Mouse (Mus musculus): ENCODE measurements around the gene Clcnka. TPM values are rescaled to one million over a fixed set of nuclear protein-coding genes. Genes with fewer than 3 reads are reported as not detected.
A peak's percentile ranks its signal among the peaks of the same experiment; 100 is the strongest.

Gene Clcnka
- polyA plus RNA-seq, 1 experiment from 2014 or later = 0.19 TPM

DNA sequence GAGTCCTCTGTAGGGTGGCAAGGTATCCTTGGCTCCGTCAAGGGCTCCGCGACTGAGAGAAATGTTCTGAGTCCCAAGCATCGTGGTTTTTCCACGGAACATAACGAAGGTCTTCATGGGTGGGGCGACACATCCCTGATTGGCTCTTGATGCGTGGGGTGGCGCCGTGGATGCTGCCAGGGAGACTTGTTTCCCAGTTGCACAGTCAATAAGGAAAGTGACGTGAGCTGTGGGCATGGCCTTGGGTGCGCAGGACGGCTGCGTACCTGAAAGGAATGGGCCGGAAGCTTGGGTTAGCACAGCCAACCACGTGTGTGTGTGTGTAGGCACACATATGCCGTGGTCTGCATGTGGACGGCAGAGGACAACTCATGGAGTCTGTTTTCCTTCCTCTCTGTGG lies 34.7 kb upstream of the Clcnka start:
- Histone ChIP-seq H3K9me3 (ENCODE audit: control insufficient read depth, low read length) (no peaks in the 10 kb centered on the region), H3K36me3 (ENCODE audit: control insufficient read depth, insufficient read depth, low read length) (no peaks in the 10 kb centered on the region)
- WGBS = 78% methylated on average over 18 of the region's 18 CpGs

DNA sequence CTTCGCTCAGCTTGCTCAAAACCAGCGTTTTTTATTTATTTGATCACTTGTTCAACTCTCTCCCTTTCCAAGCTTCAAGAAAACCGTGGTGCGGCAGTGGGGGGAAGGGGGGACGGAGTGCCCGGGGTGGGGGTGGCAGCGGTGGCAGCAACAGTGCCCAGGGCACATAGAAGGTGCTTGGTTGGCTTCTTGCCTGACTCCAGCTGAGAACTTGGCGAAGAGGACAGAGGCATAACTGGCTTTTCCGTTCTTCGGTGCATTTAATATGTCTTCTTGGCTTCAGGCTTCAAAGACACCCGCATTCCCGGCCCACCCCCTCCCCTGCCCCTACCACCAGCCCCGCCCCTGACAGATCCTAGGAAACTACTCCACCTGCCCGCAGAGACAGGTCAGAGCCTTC lies 34.1 kb upstream of the Clcnka start:
- DNase-seq (ENCODE audit: low spot score) (no peak), ATAC-seq (replicated peaks; ENCODE audit: low FRiP score) (no peak)
- H3K27me3 ChIP-seq (replicated peaks; ENCODE audit: control insufficient read depth, insufficient read depth, low read length) = no peaks in the 10 kb centered on the region; the same call in 1 of the 2 replicates
- H3K36me3 ChIP-seq (ENCODE audit: control insufficient read depth, insufficient read depth, low read length) = no peaks in the 10 kb centered on the region
- H3K4me2 ChIP-seq = no peak overlapping the region
- 67% methylated on average over 14 of the region's 14 CpGs for WGBS
- H3K27ac ChIP-seq (ENCODE audit: low read depth, low read length) = no peak overlapping the region
- no peak overlapping the region for H3K9ac ChIP-seq (ENCODE audit: low read depth, low read length)
- H3K9me3 ChIP-seq (ENCODE audit: control insufficient read depth, low read length) = no peaks in the 10 kb centered on the region
- H3K4me1 ChIP-seq (replicated peaks; ENCODE audit: control insufficient read depth, insufficient read depth, low read length) = no peaks in the 10 kb centered on the region
- no peak overlapping the region for H3K4me3 ChIP-seq (ENCODE audit: low read depth, low read length)

More for the DNA sequence above, 34.7 kb upstream of the Clcnka start:
- no peaks in the 10 kb centered on the region for H3K4me1 ChIP-seq (replicated peaks; ENCODE audit: control insufficient read depth, insufficient read depth, low read length)
- H3K9ac ChIP-seq (ENCODE audit: low read depth, low read length) = no peak overlapping the region
- H3K4me3 ChIP-seq (ENCODE audit: low read depth, low read length) = no peak overlapping the region
- H3K27ac ChIP-seq (ENCODE audit: low read depth, low read length) = no peak overlapping the region
- no peak for DNase-seq (ENCODE audit: low spot score)
- no peak overlapping the region for H3K4me2 ChIP-seq
- no peaks in the 10 kb centered on the region for H3K27me3 ChIP-seq (replicated peaks; ENCODE audit: control insufficient read depth, insufficient read depth, low read length)
- ATAC-seq (replicated peaks; ENCODE audit: low FRiP score) = no peak

DNA sequence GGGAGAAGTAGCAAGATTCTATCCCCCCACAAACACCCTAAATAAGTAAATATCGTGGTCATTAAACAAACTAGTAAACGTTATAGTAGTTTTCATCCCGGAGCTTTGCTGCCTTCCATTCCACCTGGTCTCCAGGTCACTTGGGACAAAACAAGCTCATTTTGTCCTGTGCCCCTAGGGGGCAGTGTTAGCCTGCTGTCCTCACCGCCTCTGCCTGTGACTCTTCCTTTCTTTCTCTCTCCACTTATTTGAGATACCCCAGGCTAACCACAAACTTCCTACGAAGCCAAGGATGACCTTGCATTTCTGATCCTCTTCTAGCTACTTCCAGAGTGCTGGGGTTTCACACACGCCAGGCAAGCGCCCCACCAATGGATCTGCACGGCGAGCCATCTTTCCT lies 32.5 kb upstream of the Clcnka start:
- H3K27ac ChIP-seq (ENCODE audit: low read depth, low read length) = no peak overlapping the region
- peak; percentile 66 for DNase-seq (ENCODE audit: low spot score)

DNA sequence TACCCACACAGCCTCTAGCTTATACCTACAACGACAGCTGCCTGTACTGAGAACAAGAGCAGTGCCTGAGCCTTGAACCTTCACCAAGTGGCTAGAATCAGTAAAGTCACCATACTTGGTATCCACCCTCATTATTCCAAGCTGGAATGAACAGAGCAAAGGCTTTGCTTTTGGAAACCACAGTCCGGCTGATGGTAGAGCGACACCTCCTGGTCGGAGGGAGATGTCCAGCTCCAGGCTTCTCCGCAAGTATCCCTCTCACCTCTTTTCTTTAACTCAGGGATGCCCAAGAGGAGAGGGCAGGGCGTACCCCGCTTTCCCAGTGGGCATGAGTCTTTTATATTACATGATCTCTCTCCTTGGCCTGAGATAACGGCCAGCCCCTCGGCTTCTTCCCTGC lies 31.3 kb upstream of the Clcnka start:
- 47% methylated on average over 9 of the region's 9 CpGs for WGBS
- DNase-seq (ENCODE audit: low spot score) (no peak), ATAC-seq (replicated peaks; ENCODE audit: low FRiP score) (no peak)
- Histone ChIP-seq H3K4me3 (ENCODE audit: low read depth, low read length) (no peak overlapping the region), H3K27ac (ENCODE audit: low read depth, low read length) (no peak overlapping the region), H3K36me3 (ENCODE audit: control insufficient read depth, insufficient read depth, low read length) (no peaks in the 10 kb centered on the region), H3K27me3 (replicated peaks; ENCODE audit: control insufficient read depth, insufficient read depth, low read length) (peaks cover 13% of the 10 kb centered on the region), H3K9ac (ENCODE audit: low read depth, low read length) (no peak overlapping the region), H3K4me1 (replicated peaks; ENCODE audit: control insufficient read depth, insufficient read depth, low read length) (no peaks in the 10 kb centered on the region; the same call in 1 of the 2 replicates), H3K4me2 (no peak overlapping the region), H3K9me3 (ENCODE audit: control insufficient read depth, low read length) (no peaks in the 10 kb centered on the region)

More for the DNA sequence above, 32.5 kb upstream of the Clcnka start:
- Histone ChIP-seq H3K36me3 (ENCODE audit: control insufficient read depth, insufficient read depth, low read length) (no peaks in the 10 kb centered on the region), H3K27me3 (replicated peaks; ENCODE audit: control insufficient read depth, insufficient read depth, low read length) (peaks cover 3% of the 10 kb centered on the region), H3K4me3 (ENCODE audit: low read depth, low read length) (no peak overlapping the region), H3K4me1 (replicated peaks; ENCODE audit: control insufficient read depth, insufficient read depth, low read length) (no peaks in the 10 kb centered on the region), H3K9ac (ENCODE audit: low read depth, low read length) (no peak overlapping the region), H3K4me2 (no peak overlapping the region), H3K9me3 (ENCODE audit: control insufficient read depth, low read length) (no peaks in the 10 kb centered on the region)
- 34% methylated on average over 9 of the region's 9 CpGs for WGBS
- no peak for ATAC-seq (replicated peaks; ENCODE audit: low FRiP score)

DNA sequence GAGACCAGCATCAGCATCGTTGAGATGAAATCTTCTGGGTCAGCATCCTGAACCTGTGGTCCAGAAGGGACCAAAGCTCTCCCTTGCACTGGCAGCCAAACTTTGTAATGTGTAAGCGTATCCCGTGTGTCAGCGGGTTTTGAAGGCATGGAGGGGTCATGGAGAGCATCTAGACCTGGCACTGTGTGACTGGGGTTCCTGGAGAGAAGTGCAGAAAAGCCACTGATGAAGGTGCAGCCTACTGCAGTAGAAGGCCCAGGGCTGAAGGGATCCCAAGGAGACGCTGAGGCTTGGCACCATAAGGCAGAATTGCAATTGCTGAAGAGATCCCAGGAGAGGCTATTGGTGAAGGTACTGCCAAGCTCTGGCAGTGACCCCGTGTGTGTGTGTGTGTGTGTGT lies 30.9 kb upstream of the Clcnka start:
- H3K27me3 ChIP-seq (replicated peaks; ENCODE audit: control insufficient read depth, insufficient read depth, low read length) = peaks cover 15% of the 10 kb centered on the region

DNA sequence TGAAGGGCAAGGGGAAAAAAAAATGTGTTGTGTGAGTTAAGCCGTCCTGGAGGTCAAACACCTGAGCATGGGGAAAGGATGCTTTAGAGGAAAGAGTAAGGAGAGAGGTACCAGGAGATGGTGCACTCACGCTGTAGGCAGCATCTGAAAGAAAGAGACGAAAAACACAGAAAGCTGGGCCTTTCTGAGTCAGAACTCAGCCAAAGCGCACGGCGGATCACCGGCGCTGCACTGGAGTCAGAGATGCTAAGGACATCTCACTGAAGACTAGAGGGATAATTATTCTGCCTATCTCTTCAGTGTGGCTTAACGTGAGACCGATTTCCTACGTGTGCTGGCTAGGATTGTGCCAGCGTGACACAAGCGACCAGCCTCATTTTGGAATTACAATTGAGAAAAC lies 29.4 kb upstream of the Clcnka start:
- Histone ChIP-seq H3K27ac (ENCODE audit: low read depth, low read length) (no peak overlapping the region), H3K36me3 (ENCODE audit: control insufficient read depth, insufficient read depth, low read length) (no peaks in the 10 kb centered on the region), H3K27me3 (replicated peaks; ENCODE audit: control insufficient read depth, insufficient read depth, low read length) (peaks cover 21% of the 10 kb centered on the region), H3K4me2 (no peak overlapping the region), H3K9me3 (ENCODE audit: control insufficient read depth, low read length) (no peaks in the 10 kb centered on the region), H3K4me1 (replicated peaks; ENCODE audit: control insufficient read depth, insufficient read depth, low read length) (no peaks in the 10 kb centered on the region; the same call in 1 of the 2 replicates), H3K4me3 (ENCODE audit: low read depth, low read length) (no peak overlapping the region), H3K9ac (ENCODE audit: low read depth, low read length) (no peak overlapping the region)
- DNase-seq (ENCODE audit: low spot score) = no peak
- 86% methylated on average over 13 of the region's 13 CpGs for WGBS
- ATAC-seq (replicated peaks; ENCODE audit: low FRiP score) = no peak

More for the DNA sequence above, 30.9 kb upstream of the Clcnka start:
- no peak overlapping the region for H3K4me3 ChIP-seq (ENCODE audit: low read depth, low read length)
- DNase-seq (ENCODE audit: low spot score) (no peak), ATAC-seq (replicated peaks; ENCODE audit: low FRiP score) (no peak)
- H3K4me1 ChIP-seq (replicated peaks; ENCODE audit: control insufficient read depth, insufficient read depth, low read length) = no peaks in the 10 kb centered on the region; the same call in 1 of the 2 replicates
- no peaks in the 10 kb centered on the region for H3K9me3 ChIP-seq (ENCODE audit: control insufficient read depth, low read length)
- no peak overlapping the region for H3K9ac ChIP-seq (ENCODE audit: low read depth, low read length)
- H3K27ac ChIP-seq (ENCODE audit: low read depth, low read length) = no peak overlapping the region
- WGBS = 72% methylated on average over 6 of the region's 6 CpGs
- no peaks in the 10 kb centered on the region for H3K36me3 ChIP-seq (ENCODE audit: control insufficient read depth, insufficient read depth, low read length)
- H3K4me2 ChIP-seq = no peak overlapping the region

DNA sequence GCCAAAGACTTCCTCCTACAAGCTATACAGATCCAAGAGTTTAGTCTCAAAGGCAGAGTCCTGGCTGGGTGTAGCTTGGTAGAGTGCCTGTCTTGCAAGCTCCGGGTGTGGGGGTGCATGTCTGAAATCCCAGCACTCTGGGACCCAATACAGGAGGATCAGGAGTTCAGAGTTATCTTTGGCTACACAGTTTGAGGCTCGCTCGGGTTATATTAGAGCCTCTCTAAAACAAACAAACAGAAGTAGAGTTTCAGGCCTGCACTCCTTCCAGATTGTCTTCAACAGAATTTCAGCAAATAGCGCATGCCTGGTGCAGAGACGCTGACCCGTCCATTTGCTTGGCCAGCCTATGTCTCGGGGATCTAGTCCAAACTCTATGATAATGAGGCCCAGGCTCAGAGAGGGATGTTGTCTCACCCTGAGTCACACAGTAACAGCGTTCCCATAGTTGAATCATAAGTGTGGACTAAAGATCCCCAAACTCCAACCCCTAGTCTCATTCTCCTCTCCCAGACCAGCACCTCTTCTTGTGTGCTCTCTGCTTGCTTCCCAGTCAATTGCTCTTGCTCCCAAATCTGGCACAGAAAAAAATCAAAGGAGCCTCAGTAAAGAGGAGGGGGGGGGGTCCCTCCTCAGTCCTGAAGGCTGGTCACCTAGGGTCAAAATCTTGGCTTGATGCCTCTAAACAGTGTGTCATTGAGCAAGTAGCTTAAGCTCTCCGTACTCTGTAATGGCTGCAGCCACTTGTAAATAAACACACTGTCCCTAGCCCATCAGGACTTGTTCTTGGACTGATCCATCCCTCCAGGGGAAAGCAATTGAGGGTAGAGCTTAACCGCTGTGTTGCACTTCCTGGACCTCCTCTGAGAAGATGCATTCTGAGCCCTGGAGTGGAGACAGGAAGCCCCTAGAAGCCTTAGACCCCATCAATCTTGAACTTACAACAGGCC lies 28.5 kb upstream of the Clcnka start:
- Histone ChIP-seq H3K9me3 (ENCODE audit: control insufficient read depth, low read length) (no peaks in the 10 kb centered on the region), H3K27ac (ENCODE audit: low read depth, low read length) (no peak overlapping the region), H3K4me2 (no peak overlapping the region), H3K9ac (ENCODE audit: low read depth, low read length) (no peak overlapping the region), H3K4me3 (ENCODE audit: low read depth, low read length) (no peak overlapping the region), H3K36me3 (ENCODE audit: control insufficient read depth, insufficient read depth, low read length) (no peaks in the 10 kb centered on the region), H3K27me3 (replicated peaks; ENCODE audit: control insufficient read depth, insufficient read depth, low read length) (peaks cover 21% of the 10 kb centered on the region), H3K4me1 (replicated peaks; ENCODE audit: control insufficient read depth, insufficient read depth, low read length) (no peaks in the 10 kb centered on the region; the same call in 1 of the 2 replicates)
- DNase-seq (ENCODE audit: low spot score) (no peak), ATAC-seq (replicated peaks; ENCODE audit: low FRiP score) (no peak)
- WGBS = 70% methylated on average over 10 of the region's 10 CpGs

DNA sequence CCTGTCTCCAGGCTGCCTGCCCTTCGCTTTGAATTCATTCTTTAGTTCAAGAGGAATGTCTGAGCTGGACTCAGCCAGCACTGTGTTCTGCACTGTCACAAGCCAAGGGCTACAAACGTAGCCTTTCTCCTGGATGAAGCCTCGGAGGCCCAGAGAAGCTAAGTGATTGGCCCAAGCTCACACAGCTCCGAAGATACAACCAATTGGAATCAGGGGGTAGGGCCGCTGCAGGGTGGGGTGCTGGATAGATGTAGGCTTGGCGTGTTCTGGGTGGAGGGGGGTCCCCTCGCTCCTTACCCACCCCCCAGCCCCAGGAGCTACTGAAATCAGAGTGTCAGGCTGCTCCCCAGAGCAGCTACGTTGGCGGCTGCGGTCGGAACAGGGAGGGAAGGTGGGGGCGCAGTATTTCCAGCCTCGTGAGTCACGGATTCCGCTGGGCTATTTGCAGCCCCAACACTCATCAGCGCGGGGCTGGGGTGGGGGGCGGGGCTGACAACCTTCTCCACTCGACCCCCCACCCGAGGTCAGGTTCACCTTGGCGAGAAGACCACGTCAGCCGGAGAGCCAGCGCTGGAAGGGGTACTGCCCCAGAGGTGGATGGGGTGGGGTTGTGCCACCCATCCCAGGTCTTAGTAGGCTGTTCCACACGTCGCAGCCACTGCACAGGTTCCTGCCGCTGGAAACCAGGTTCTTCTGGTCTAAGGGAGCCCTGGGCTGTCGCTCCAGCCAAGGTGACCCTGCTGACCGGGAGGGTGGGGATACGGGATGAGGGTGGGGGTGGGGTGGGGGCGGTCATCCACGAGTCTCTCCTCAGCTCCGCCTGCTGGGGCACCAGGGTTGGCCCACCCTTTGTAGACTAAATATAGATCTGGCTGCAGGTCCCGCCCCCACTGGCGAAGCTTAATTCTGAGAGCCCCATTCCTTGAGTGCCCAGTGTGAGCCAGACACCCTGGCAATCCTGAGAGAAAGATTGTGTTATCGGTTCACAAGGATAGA lies 27.3 kb upstream of the Clcnka start:
- H3K36me3 ChIP-seq (ENCODE audit: control insufficient read depth, insufficient read depth, low read length) = no peaks in the 10 kb centered on the region
- H3K4me1 ChIP-seq (replicated peaks; ENCODE audit: control insufficient read depth, insufficient read depth, low read length) = peaks cover 6% of the 10 kb centered on the region
- H3K4me3 ChIP-seq (ENCODE audit: low read depth, low read length) = peak overlapping the region; percentile 37
- ATAC-seq (replicated peaks; ENCODE audit: low FRiP score) = peak; percentile 48; the same call in 1 of the 2 replicates
- H3K9ac ChIP-seq (ENCODE audit: low read depth, low read length) = no peak overlapping the region
- 7% methylated on average over 36 of the region's 36 CpGs for WGBS
- H3K27me3 ChIP-seq (replicated peaks; ENCODE audit: control insufficient read depth, insufficient read depth, low read length) = peaks cover 21% of the 10 kb centered on the region
- H3K4me2 ChIP-seq = peak overlapping the region; percentile 69
- DNase-seq (ENCODE audit: low spot score) = no peak
- H3K27ac ChIP-seq (ENCODE audit: low read depth, low read length) = no peak overlapping the region
- H3K9me3 ChIP-seq (ENCODE audit: control insufficient read depth, low read length) = no peaks in the 10 kb centered on the region
